Mouse (Mus musculus): ENCODE results near the gene 2610507B11Rik. TPM values are rescaled to one million over a fixed set of nuclear protein-coding genes. Genes with fewer than 3 reads are reported as not detected.

2610507B11Rik gene
- polyA plus RNA-seq (2015; fragmentation: Nextera tagmentation; extraction: Ambion mirVana) = 59.6 and 69.9 TPM in 2 replicates

DNA sequence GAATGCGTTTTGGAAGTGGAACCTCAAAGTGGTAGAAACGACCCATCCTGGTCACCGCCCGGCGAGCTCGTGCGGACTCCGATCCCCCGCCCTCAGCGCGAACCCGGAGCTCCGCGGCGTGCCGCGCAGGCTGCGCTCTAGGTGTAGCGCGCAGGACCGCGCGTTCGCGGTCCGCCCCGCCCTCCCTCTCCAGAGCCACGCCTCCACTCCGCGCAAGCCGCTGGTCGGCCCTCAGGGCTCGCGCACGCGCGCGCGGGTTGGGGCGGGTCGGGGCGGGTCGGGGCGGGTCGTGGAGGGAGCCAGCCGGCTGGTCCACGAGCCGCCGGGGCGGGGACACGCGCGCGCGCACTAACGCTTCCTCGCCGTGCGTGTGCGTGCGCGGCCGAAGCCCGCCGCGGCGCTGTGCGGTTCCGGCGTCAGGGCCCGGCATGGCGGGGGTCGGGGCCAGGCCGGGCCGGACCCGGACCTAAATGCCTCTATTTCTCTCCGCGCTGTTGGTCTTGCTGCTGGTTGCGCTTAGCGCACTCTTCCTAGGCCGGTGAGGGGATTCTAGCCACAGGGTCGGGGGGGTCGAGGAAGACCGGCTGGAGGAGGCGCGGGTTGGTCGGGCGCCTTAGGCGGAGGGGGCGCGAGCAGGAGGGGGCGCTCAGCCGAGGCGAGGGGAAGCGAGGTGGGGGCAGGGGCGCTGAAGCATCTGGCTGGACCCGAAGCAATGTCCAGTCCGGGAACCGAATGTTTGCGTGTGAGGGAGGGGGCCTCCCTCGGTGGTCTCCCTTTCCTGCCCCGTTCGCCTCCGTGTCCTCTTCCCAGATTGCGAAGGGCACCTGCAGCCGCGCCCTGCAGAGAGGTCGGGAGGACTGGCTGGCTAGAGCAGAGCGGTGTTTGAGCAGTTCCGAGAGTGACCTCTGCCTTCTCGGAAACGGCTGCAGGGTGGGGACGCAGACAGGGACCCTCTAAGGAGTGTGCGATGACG, at the start of gene 2610507B11Rik:
Gene 2610507B11Rik (plus strand): TSS at position 373 of the 973 bp plus-strand sequence.

GRCm38 (mm10) chr11:78245627-78246317, 15.8 kb upstream of the 2610507B11Rik start, which contains the start of the genes Sdf2 and Supt6:
Gene Sdf2, plus strand, starts transcription at chr11:78245746.
Gene Supt6, minus strand, starts transcription at chr11:78245987.

DNA sequence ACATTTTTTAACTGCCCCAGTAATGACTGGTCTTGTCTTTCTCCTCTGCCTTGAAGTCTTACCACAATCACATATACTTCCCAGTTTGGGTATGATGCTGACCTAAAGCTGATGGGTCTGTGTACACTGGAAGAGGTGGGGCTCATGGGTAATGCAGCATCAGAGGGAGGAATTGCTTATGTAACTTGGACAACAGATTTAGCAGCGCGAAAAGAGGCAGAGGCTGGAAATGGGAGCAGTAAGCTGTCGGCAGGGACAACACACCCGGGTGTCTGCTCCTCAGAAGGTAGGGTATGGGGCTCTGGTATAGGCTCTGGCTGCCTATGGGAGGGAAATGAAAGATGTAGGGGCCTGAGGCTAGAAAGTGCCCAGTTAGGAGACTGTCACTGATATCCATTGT, 29.1 kb downstream of the 2610507B11Rik start, which contains the start of gene BC030499:
Gene BC030499 (plus strand): TSS at position 188 of the 400 bp plus-strand sequence.

GRCm38 (mm10) chr11:78301357-78302084, 40.0 kb downstream of the 2610507B11Rik start, which contains the start of gene Spag5:
Gene Spag5, plus strand, starts transcription at chr11:78301529.

DNA sequence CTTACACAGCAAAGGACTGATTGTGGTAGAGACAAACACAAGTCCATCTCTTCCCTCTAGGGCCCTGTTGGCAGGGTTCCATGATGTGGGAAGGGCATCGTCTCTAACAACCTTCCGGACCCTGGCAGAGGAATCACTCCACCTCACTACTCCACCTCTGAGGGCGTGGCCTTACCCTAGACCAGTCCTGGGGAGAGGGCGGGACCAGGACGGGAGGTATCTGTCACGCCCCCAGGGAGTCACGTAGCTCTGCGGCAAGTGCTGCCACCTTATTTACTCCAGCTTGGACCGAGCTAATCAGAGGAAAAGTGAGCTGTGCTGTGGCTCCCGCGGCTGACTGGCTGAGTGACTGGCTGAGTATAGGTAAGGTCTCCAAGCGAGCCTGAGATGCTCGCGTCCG, 61.3 kb downstream of the 2610507B11Rik start, which contains the start of gene Aldoc:
Gene Aldoc (plus strand): TSS at position 109 of the 400 bp plus-strand sequence.

DNA sequence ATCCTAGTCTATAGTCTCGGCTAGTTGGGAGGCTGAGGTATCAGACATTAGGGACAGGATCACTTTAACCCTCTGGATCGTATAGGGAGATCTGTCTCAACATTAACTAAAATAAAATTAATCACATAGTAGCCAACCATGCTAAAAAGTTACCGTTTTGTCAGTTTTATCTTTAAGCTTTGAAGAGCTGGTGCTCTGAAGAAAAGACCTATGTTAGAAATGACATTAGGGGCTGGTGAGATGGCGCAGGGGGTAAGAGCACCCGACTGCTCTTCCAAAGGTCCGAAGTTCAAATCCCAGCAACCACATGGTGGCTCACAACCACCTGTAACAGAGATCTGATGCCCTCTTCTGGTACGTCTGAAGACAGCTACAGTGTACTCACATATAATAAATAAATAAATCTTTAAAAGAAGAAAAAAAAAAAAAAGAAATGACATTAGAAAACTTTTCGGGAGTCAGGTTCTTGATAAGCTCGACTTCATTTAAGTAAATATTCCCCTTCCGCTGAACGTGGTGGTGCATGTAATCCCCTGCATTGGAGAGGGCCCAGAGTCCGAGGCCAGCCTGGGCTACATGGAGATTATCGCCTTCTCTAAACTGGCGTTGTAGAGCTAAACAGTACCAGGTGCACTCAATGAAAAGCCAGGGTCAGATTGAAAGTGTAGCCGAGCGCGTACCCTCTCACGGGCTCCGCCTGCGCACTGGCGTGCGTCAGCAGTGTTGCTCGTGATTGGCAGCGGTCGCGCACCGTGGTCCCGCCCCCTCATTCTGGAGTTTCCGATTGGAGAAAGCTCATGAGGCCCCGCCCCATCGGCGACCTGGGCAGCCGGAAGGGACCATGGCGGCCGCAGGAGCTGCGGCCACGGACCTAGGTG, 66.3 kb downstream of the 2610507B11Rik start, which contains the start of gene Pigs:
Gene Pigs (plus strand): TSS at position 782 of the 878 bp plus-strand sequence.

Other genes with a start within 250 kb of the 2610507B11Rik start
- gene Dhrs13, start 229.5 kb upstream of the 2610507B11Rik start, polyA plus RNA-seq (2015; fragmentation: Nextera tagmentation; extraction: Ambion mirVana) = 8.7 and 9.8 TPM in 2 replicates
- gene Flot2, start 223.8 kb upstream of the 2610507B11Rik start, polyA plus RNA-seq (2015; fragmentation: Nextera tagmentation; extraction: Ambion mirVana) = 99.5 and 107 TPM in 2 replicates
- gene Eral1, start 181.4 kb upstream of the 2610507B11Rik start, polyA plus RNA-seq (2015; fragmentation: Nextera tagmentation; extraction: Ambion mirVana) = 15.0 and 15.4 TPM in 2 replicates
- 10.2 and 10.3 TPM in 2 replicates for gene Fam222b, start 167.1 kb upstream of the 2610507B11Rik start, polyA plus RNA-seq (2015; fragmentation: Nextera tagmentation; extraction: Ambion mirVana)
- 16.6 and 16.7 TPM in 2 replicates for gene Traf4, start 96.2 kb upstream of the 2610507B11Rik start, polyA plus RNA-seq (2015; fragmentation: Nextera tagmentation; extraction: Ambion mirVana)
- gene Nek8, start 85.1 kb upstream of the 2610507B11Rik start, polyA plus RNA-seq (2015; fragmentation: Nextera tagmentation; extraction: Ambion mirVana) = 11.1 and 11.4 TPM in 2 replicates
- gene Tlcd1, start 85.0 kb upstream of the 2610507B11Rik start, polyA plus RNA-seq (2015; fragmentation: Nextera tagmentation; extraction: Ambion mirVana) = 15.2 and 16.2 TPM in 2 replicates
- gene Rpl23a, start 78.2 kb upstream of the 2610507B11Rik start, polyA plus RNA-seq (2015; fragmentation: Nextera tagmentation; extraction: Ambion mirVana) = 1,049 and 1,108 TPM in 2 replicates
- 90.4 and 94.1 TPM in 2 replicates for gene Rab34, start 73.3 kb upstream of the 2610507B11Rik start, polyA plus RNA-seq (2015; fragmentation: Nextera tagmentation; extraction: Ambion mirVana)
- 1.9 and 2.5 TPM in 2 replicates for gene Proca1, start 68.4 kb upstream of the 2610507B11Rik start, polyA plus RNA-seq (2015; fragmentation: Nextera tagmentation; extraction: Ambion mirVana)
- 82.5 and 98.5 TPM in 2 replicates for gene Sdf2, start 16.0 kb upstream of the 2610507B11Rik start, polyA plus RNA-seq (2015; fragmentation: Nextera tagmentation; extraction: Ambion mirVana)
- 14.5 and 14.6 TPM in 2 replicates for gene Supt6, start 15.8 kb upstream of the 2610507B11Rik start, polyA plus RNA-seq (2015; fragmentation: Nextera tagmentation; extraction: Ambion mirVana)
- gene BC030499, start 29.1 kb downstream of the 2610507B11Rik start, polyA plus RNA-seq (2015; fragmentation: Nextera tagmentation; extraction: Ambion mirVana) = 0.21 and 0.30 TPM in 2 replicates
- gene Spag5, start 39.8 kb downstream of the 2610507B11Rik start, polyA plus RNA-seq (2015; fragmentation: Nextera tagmentation; extraction: Ambion mirVana) = 4.7 and 7.4 TPM in 2 replicates
- 8.1 and 10.6 TPM in 2 replicates for gene Aldoc, start 61.2 kb downstream of the 2610507B11Rik start, polyA plus RNA-seq (2015; fragmentation: Nextera tagmentation; extraction: Ambion mirVana)
- gene Pigs, start 66.7 kb downstream of the 2610507B11Rik start, polyA plus RNA-seq (2015; fragmentation: Nextera tagmentation; extraction: Ambion mirVana) = 41.8 and 43.6 TPM in 2 replicates
- gene Unc119, start 81.7 kb downstream of the 2610507B11Rik start, polyA plus RNA-seq (2015; fragmentation: Nextera tagmentation; extraction: Ambion mirVana) = 69.4 and 71.4 TPM in 2 replicates
- gene Foxn1, start 124.8 kb downstream of the 2610507B11Rik start, polyA plus RNA-seq (2015; fragmentation: Nextera tagmentation; extraction: Ambion mirVana) = 0.07 TPM in 1 of 2 replicates, not detected in the other
- not detected in 2 replicates for gene Slc13a2, start 160.5 kb downstream of the 2610507B11Rik start, polyA plus RNA-seq (2015; fragmentation: Nextera tagmentation; extraction: Ambion mirVana)
- 25.7 and 27.4 TPM in 2 replicates for gene Slc46a1, start 203.9 kb downstream of the 2610507B11Rik start, polyA plus RNA-seq (2015; fragmentation: Nextera tagmentation; extraction: Ambion mirVana)
- gene Sarm1, start 236.0 kb downstream of the 2610507B11Rik start, polyA plus RNA-seq (2015; fragmentation: Nextera tagmentation; extraction: Ambion mirVana) = 0.24 and 0.27 TPM in 2 replicates
- gene Vtn, start 237.3 kb downstream of the 2610507B11Rik start, polyA plus RNA-seq (2015; fragmentation: Nextera tagmentation; extraction: Ambion mirVana) = 1.2 and 2.1 TPM in 2 replicates
- not detected in 2 replicates for gene Sebox, start 241.7 kb downstream of the 2610507B11Rik start, polyA plus RNA-seq (2015; fragmentation: Nextera tagmentation; extraction: Ambion mirVana)

Measured in urinary bladder, postnatal 0 days (tissue).